Mouse (Mus musculus) lung, adult 2 months (tissue): Measurements from ENCODE around the gene Trub1.

ENCODE experiments used
- CTCF ChIP-seq: fragments of 200-500 bp; IDR thresholded peaks from 2 replicates; pipeline ENCODE4 v1.5.1; 2011; ENCODE audit warnings: mild to moderate bottlenecking, low read length, control low read depth; ENCODE audit not compliant: insufficient read depth
- POLR2A ChIP-seq: fragments of 200-500 bp; IDR thresholded peaks from 2 replicates; pipeline ENCODE4 v1.6.1; 2011; ENCODE audit warnings: low read depth, mild to moderate bottlenecking, control low read depth, low read length, borderline replicate concordance; ENCODE audit errors: extremely low read depth

DNA sequence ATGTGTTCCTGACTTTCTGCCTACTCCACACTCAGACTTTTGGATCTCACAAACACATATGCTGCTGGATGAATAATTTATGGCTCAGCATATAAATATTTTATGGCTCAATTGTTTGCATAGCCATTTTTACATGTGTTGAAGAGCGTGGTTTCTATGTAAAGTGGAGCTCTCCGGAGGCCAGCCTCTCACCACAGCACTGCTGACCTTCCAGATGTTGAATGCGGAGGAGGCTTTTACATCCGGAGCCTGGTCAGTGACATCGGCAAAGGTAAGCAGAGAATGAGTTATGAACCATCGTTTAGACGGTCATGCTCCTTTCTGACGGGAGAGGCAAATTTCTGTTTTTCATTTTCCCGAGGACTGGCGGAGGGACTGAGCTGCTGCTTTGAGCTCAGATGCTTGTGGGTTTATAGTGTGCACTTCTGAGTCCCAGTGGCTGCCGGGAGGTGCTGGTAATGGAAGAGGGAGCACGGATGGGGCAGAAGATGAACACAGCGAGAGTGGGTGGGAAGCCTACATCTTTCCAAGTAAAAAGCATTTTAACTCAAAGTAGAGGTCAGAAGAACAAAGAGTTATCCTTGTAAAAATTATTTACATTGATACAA is 34.4 kb downstream of the Trub1 start:
- TF ChIP-seq CTCF (no peak), POLR2A (no peak)
